Mouse (Mus musculus): ENCODE measurements around the gene Entpd1. TPM values are rescaled to one million over a fixed set of nuclear protein-coding genes. Genes with fewer than 3 reads are reported as not detected.
A peak's percentile ranks its signal among the peaks of the same experiment; 100 is the strongest.

The Entpd1 gene
- polyA plus RNA-seq, 1 experiment from 2014 or later: 9.8 TPM

- H3K9ac ChIP-seq (replicated peaks): no peak overlapping the region
- no peak for ATAC-seq
- 79% methylated on average over 5 of the region's 5 CpGs for WGBS
- no peak overlapping the region for H3K4me3 ChIP-seq (replicated peaks)
- no peaks in the 10 kb centered on the region for H3K9me3 ChIP-seq
- no peaks in the 10 kb centered on the region for H3K27me3 ChIP-seq
- H3K27ac ChIP-seq: no peak overlapping the region
- no peaks in the 10 kb centered on the region for H3K4me1 ChIP-seq (replicated peaks)
- no peaks in the 10 kb centered on the region for H3K36me3 ChIP-seq
- H3K4me2 ChIP-seq (replicated peaks): no peak overlapping the region
Observed at GRCm38 (mm10) chr19:40650090-40650489, 37.9 kb downstream of the Entpd1 start.

GRCm38 (mm10) chr19:40656207-40656606, 44.0 kb downstream of the Entpd1 start:
- H3K27ac ChIP-seq: no peak overlapping the region
- H3K4me1 ChIP-seq (replicated peaks): peaks cover 17% of the 10 kb centered on the region
- H3K27me3 ChIP-seq: no peaks in the 10 kb centered on the region
- WGBS: 92% methylated on average over 5 of the region's 5 CpGs
- H3K36me3 ChIP-seq: no peaks in the 10 kb centered on the region
- H3K9me3 ChIP-seq: no peaks in the 10 kb centered on the region
- ATAC-seq: no peak
- H3K4me2 ChIP-seq (replicated peaks): no peak overlapping the region
- H3K9ac ChIP-seq (replicated peaks): no peak overlapping the region
- no peak overlapping the region for H3K4me3 ChIP-seq (replicated peaks)

GRCm38 (mm10) chr19:40658281-40658680, 46.1 kb downstream of the Entpd1 start:
- Histone ChIP-seq H3K9me3 (no peaks in the 10 kb centered on the region), H3K27me3 (no peaks in the 10 kb centered on the region), H3K4me2 (replicated peaks) (no peak overlapping the region), H3K27ac (no peak overlapping the region), H3K4me1 (replicated peaks) (peaks cover 24% of the 10 kb centered on the region), H3K9ac (replicated peaks) (no peak overlapping the region), H3K36me3 (no peaks in the 10 kb centered on the region), H3K4me3 (replicated peaks) (no peak overlapping the region)
- 77% methylated on average over 6 of the region's 6 CpGs for WGBS
- ATAC-seq: no peak

- H3K4me1 ChIP-seq (replicated peaks): peaks cover 29% of the 10 kb centered on the region
- H3K36me3 ChIP-seq: no peaks in the 10 kb centered on the region
- H3K9ac ChIP-seq (replicated peaks): no peak overlapping the region
- peak overlapping the region; percentile 59; the same call in 1 of the 2 replicates for H3K4me2 ChIP-seq (replicated peaks)
- no peaks in the 10 kb centered on the region for H3K27me3 ChIP-seq
- no peak overlapping the region for H3K27ac ChIP-seq
- H3K9me3 ChIP-seq: no peaks in the 10 kb centered on the region
- H3K4me3 ChIP-seq (replicated peaks): no peak overlapping the region
- ATAC-seq: no peak
- WGBS: 59% methylated on average over 5 of the region's 5 CpGs
Observed at GRCm38 (mm10) chr19:40658935-40659334, 46.8 kb downstream of the Entpd1 start.

- H3K9ac ChIP-seq (replicated peaks): peak overlapping the region; percentile 64
- peak; percentile 84 for ATAC-seq
- H3K4me2 ChIP-seq (replicated peaks): peak overlapping the region; percentile 59
- peaks cover 29% of the 10 kb centered on the region for H3K4me1 ChIP-seq (replicated peaks)
- no peaks in the 10 kb centered on the region for H3K36me3 ChIP-seq
- H3K27me3 ChIP-seq: no peaks in the 10 kb centered on the region
- H3K9me3 ChIP-seq: no peaks in the 10 kb centered on the region
- WGBS: under 1% methylated on average over 16 of the region's 16 CpGs
- H3K27ac ChIP-seq: peak overlapping the region; percentile 80
- H3K4me3 ChIP-seq (replicated peaks): peak overlapping the region; percentile 35
Observed at GRCm38 (mm10) chr19:40659651-40660478, 47.7 kb downstream of the Entpd1 start.

GRCm38 (mm10) chr19:40660510-40660909, 48.3 kb downstream of the Entpd1 start:
- H3K27ac ChIP-seq: peak overlapping the region; percentile 80
- H3K4me2 ChIP-seq (replicated peaks): peak overlapping the region; percentile 59
- H3K27me3 ChIP-seq: no peaks in the 10 kb centered on the region
- ATAC-seq: peak; percentile 26; the same call in 1 of the 2 replicates
- 9% methylated on average over 9 of the region's 9 CpGs for WGBS
- H3K9me3 ChIP-seq: no peaks in the 10 kb centered on the region
- H3K4me1 ChIP-seq (replicated peaks): peaks cover 29% of the 10 kb centered on the region
- peak overlapping the region; percentile 35 for H3K4me3 ChIP-seq (replicated peaks)
- no peaks in the 10 kb centered on the region for H3K36me3 ChIP-seq
- peak overlapping the region; percentile 64 for H3K9ac ChIP-seq (replicated peaks)

- Histone ChIP-seq H3K9ac (replicated peaks) (no peak overlapping the region), H3K9me3 (no peaks in the 10 kb centered on the region), H3K27ac (peak overlapping the region; percentile 80), H3K36me3 (no peaks in the 10 kb centered on the region), H3K27me3 (no peaks in the 10 kb centered on the region), H3K4me3 (replicated peaks) (peak overlapping the region; percentile 35), H3K4me2 (replicated peaks) (peak overlapping the region; percentile 59), H3K4me1 (replicated peaks) (peaks cover 29% of the 10 kb centered on the region)
- no peak for ATAC-seq
- 82% methylated on average over 2 of the region's 2 CpGs for WGBS
Observed at GRCm38 (mm10) chr19:40661108-40661507, 48.9 kb downstream of the Entpd1 start.

GRCm38 (mm10) chr19:40661874-40662273, 49.7 kb downstream of the Entpd1 start:
- ATAC-seq: no peak
- Histone ChIP-seq H3K9ac (replicated peaks) (no peak overlapping the region), H3K4me3 (replicated peaks) (no peak overlapping the region), H3K9me3 (no peaks in the 10 kb centered on the region), H3K27me3 (no peaks in the 10 kb centered on the region), H3K4me2 (replicated peaks) (peak overlapping the region; percentile 59), H3K36me3 (no peaks in the 10 kb centered on the region), H3K27ac (no peak overlapping the region), H3K4me1 (replicated peaks) (peaks cover 29% of the 10 kb centered on the region)
- 86% methylated on average over 6 of the region's 6 CpGs for WGBS

- no peaks in the 10 kb centered on the region for H3K36me3 ChIP-seq
- no peak overlapping the region for H3K4me3 ChIP-seq (replicated peaks)
- no peak overlapping the region for H3K27ac ChIP-seq
- no peaks in the 10 kb centered on the region for H3K27me3 ChIP-seq
- WGBS: 88% methylated on average over 2 of the region's 2 CpGs
- peaks cover 29% of the 10 kb centered on the region for H3K4me1 ChIP-seq (replicated peaks)
- ATAC-seq: no peak
- no peaks in the 10 kb centered on the region for H3K9me3 ChIP-seq
- H3K4me2 ChIP-seq (replicated peaks): no peak overlapping the region
- no peak overlapping the region for H3K9ac ChIP-seq (replicated peaks)
Observed at GRCm38 (mm10) chr19:40662727-40663126, 50.6 kb downstream of the Entpd1 start.

GRCm38 (mm10) chr19:40665778-40666177, 53.6 kb downstream of the Entpd1 start:
- 91% methylated on average over 7 of the region's 7 CpGs for WGBS
- no peak for ATAC-seq
- Histone ChIP-seq H3K27me3 (no peaks in the 10 kb centered on the region), H3K27ac (no peak overlapping the region), H3K4me1 (replicated peaks) (peaks cover 12% of the 10 kb centered on the region), H3K9me3 (no peaks in the 10 kb centered on the region), H3K4me2 (replicated peaks) (no peak overlapping the region), H3K4me3 (replicated peaks) (no peak overlapping the region), H3K9ac (replicated peaks) (no peak overlapping the region), H3K36me3 (no peaks in the 10 kb centered on the region)

GRCm38 (mm10) chr19:40667111-40667510, 54.9 kb downstream of the Entpd1 start:
- Histone ChIP-seq H3K9me3 (no peaks in the 10 kb centered on the region), H3K9ac (replicated peaks) (no peak overlapping the region), H3K4me1 (replicated peaks) (peaks cover 7% of the 10 kb centered on the region; the same call in 1 of the 2 replicates), H3K36me3 (no peaks in the 10 kb centered on the region), H3K27me3 (no peaks in the 10 kb centered on the region), H3K27ac (no peak overlapping the region), H3K4me2 (replicated peaks) (no peak overlapping the region), H3K4me3 (replicated peaks) (no peak overlapping the region)
- 85% methylated on average over 6 of the region's 6 CpGs for WGBS
- ATAC-seq: no peak

GRCm38 (mm10) chr19:40675329-40675728, 63.2 kb downstream of the Entpd1 start:
- no peak overlapping the region for H3K9ac ChIP-seq (replicated peaks)
- 90% methylated on average over 5 of the region's 5 CpGs for WGBS
- H3K4me1 ChIP-seq (replicated peaks): no peaks in the 10 kb centered on the region
- H3K27ac ChIP-seq: no peak overlapping the region
- no peak overlapping the region for H3K4me3 ChIP-seq (replicated peaks)
- no peak overlapping the region for H3K4me2 ChIP-seq (replicated peaks)
- no peaks in the 10 kb centered on the region for H3K36me3 ChIP-seq
- no peaks in the 10 kb centered on the region for H3K9me3 ChIP-seq
- ATAC-seq: no peak
- no peaks in the 10 kb centered on the region for H3K27me3 ChIP-seq
